Mouse (Mus musculus) E14TG2a.4 (cell line): ENCODE data around the gene Uqcrc1.
A peak's percentile ranks its signal among the peaks of the same experiment; 100 is the strongest.

Experiments used
- H3K27me3 ChIP-seq: 2 replicates; pipeline ENCODE4 v1.6.1; 2014; ENCODE audit warnings: low read length, control low read depth; ENCODE audit not compliant: insufficient read depth
- H3K36me3 ChIP-seq: 2 replicates; pipeline ENCODE4 v1.6.1; 2014; ENCODE audit warnings: low read length, control low read depth; ENCODE audit not compliant: insufficient read depth
- H3K4me1 ChIP-seq: replicated peaks from 2 replicates; pipeline ENCODE4 v1.6.1; 2014; ENCODE audit warnings: low read depth, low read length, control low read depth
- H3K4me3 ChIP-seq: replicated peaks from 2 replicates; pipeline ENCODE4 v1.5.1; 2014; ENCODE audit warnings: mild to moderate bottlenecking, low read length
- H3K9me3 ChIP-seq: 2 replicates; pipeline ENCODE4 v1.6.1; 2014; ENCODE audit warnings: low read length, control low read depth
- CTCF ChIP-seq: conservative IDR thresholded peaks from 2 replicates; pipeline ENCODE4 v1.5.1; 2014; ENCODE audit warnings: low read length
- NANOG ChIP-seq: IDR thresholded peaks from 2 replicates; pipeline ENCODE4 v1.6.1; 2014; ENCODE audit warnings: borderline replicate concordance, low read length, mixed read lengths
- POU5F1 ChIP-seq: IDR thresholded peaks from 2 replicates; pipeline ENCODE4 v1.6.1; 2014; ENCODE audit warnings: low read length, borderline replicate concordance

The Uqcrc1 gene

GRCm38 (mm10) chr9:108964338-108964737, 27.9 kb downstream of the Uqcrc1 start:
- Histone ChIP-seq H3K4me1 (peaks cover 15% of the 10 kb centered on the region), H3K36me3 (no peaks in the 10 kb centered on the region), H3K27me3 (peaks cover 9% of the 10 kb centered on the region), H3K9me3 (no peaks in the 10 kb centered on the region), H3K4me3 (no peak overlapping the region)
- TF ChIP-seq CTCF (no peak), POU5F1 (no peak), NANOG (no peak)

DNA sequence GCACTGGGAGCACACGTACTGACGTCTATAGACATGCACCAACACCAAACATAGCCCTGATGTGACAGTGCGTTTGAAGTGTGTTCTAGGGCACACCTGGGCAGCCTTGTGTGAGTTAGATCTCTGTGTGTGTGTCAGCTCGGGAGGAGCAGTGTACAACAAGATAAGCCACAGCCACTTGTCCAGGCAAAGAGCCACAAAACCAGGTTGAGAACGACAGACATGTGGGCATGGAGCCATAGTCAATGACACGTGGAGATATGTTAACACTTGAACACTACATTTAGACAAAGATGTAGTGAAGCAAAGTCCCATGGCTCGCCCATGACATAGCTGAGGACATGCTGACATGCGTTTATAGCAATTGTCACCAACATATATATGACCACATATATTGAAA, 34.2 kb downstream of the Uqcrc1 start:
- Histone ChIP-seq H3K4me1 (no peaks in the 10 kb centered on the region), H3K9me3 (no peaks in the 10 kb centered on the region), H3K27me3 (peaks cover 4% of the 10 kb centered on the region; the same call in 1 of the 2 replicates), H3K36me3 (no peaks in the 10 kb centered on the region), H3K4me3 (no peak overlapping the region)
- TF ChIP-seq POU5F1 (no peak), CTCF (no peak)

DNA sequence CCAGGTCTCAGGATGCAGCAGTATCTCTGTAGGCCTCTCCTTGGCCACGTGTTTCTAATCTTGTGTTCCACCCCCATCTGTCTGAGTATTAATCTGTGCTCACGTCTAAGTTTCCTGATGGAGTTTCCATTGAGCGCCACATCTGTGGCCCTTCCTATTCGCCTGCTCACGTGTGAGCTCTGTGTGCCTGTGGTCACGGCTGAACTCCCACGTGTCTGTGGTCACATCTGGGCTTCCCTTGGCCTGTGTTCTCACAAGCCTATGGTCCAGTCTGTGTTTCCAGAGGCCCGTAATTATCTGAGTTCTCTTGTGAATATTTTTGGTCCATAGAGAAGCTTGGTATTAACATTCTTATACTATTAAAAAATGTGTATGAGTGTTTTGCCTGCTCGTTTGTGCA, 40.0 kb downstream of the Uqcrc1 start:
- H3K36me3 ChIP-seq, result no peaks in the 10 kb centered on the region
- peaks cover 8% of the 10 kb centered on the region for H3K4me1 ChIP-seq
- TF ChIP-seq CTCF (no peak), NANOG (no peak), POU5F1 (no peak)
- H3K27me3 ChIP-seq, result no peaks in the 10 kb centered on the region
- H3K4me3 ChIP-seq, result no peak overlapping the region
- H3K9me3 ChIP-seq, result no peaks in the 10 kb centered on the region

- Histone ChIP-seq H3K9me3 (no peaks in the 10 kb centered on the region), H3K4me3 (no peak overlapping the region), H3K4me1 (peaks cover 8% of the 10 kb centered on the region), H3K27me3 (no peaks in the 10 kb centered on the region; the same call in 1 of the 2 replicates), H3K36me3 (no peaks in the 10 kb centered on the region)
- TF ChIP-seq NANOG (no peak), POU5F1 (no peak), CTCF (no peak)
Observed at GRCm38 (mm10) chr9:108977966-108978365, 41.5 kb downstream of the Uqcrc1 start.

DNA sequence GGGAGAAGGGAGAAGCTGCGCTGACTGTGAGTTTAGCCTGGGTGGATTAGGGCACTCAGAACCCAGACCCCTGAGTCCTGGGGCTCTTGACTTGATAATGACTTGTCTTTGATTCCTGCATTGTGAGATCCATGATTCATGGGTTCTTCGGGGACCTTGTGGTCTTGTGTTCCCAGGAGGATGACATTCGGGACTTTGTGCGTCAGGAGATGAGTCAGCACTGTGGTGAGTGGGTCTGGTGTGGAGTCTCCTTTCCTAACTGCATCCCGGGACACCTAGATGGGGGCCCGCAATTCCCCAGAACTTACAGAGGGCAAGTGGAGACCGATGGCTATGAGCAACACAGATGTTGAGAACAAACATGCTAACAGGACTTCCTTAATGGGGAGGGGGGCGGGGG, 46.1 kb downstream of the Uqcrc1 start:
- H3K27me3 ChIP-seq, result peaks cover 17% of the 10 kb centered on the region
- no peaks in the 10 kb centered on the region for H3K36me3 ChIP-seq
- no peak for TF ChIP-seq CTCF
- TF ChIP-seq NANOG, result no peak
- no peak for TF ChIP-seq POU5F1
- no peaks in the 10 kb centered on the region for H3K9me3 ChIP-seq
- peaks cover 10% of the 10 kb centered on the region for H3K4me1 ChIP-seq
- no peak overlapping the region for H3K4me3 ChIP-seq

GRCm38 (mm10) chr9:108983209-108983608, 46.8 kb downstream of the Uqcrc1 start:
- Histone ChIP-seq H3K4me1 (peaks cover 15% of the 10 kb centered on the region), H3K4me3 (no peak overlapping the region), H3K9me3 (no peaks in the 10 kb centered on the region), H3K36me3 (no peaks in the 10 kb centered on the region), H3K27me3 (peaks cover 17% of the 10 kb centered on the region)
- no peak for TF ChIP-seq POU5F1
- TF ChIP-seq CTCF, result no peak

- Histone ChIP-seq H3K27me3 (peaks cover 17% of the 10 kb centered on the region), H3K36me3 (no peaks in the 10 kb centered on the region), H3K9me3 (no peaks in the 10 kb centered on the region), H3K4me3 (no peak within 1 kb of the TSS), H3K4me1 (peaks cover 34% of the 10 kb centered on the region)
- TF ChIP-seq POU5F1 (no peak), CTCF (no peak), NANOG (no peak)
Observed at GRCm38 (mm10) chr9:108985710-108986109, 49.3 kb downstream of the Uqcrc1 start, which contains the start of gene Ucn2. Gene Ucn2 (plus strand): TSS chr9:108986010.

- no peaks in the 10 kb centered on the region for H3K9me3 ChIP-seq
- H3K36me3 ChIP-seq, result no peaks in the 10 kb centered on the region
- TF ChIP-seq CTCF, result no peak
- TF ChIP-seq NANOG, result no peak
- TF ChIP-seq POU5F1, result no peak
- peaks cover 17% of the 10 kb centered on the region for H3K27me3 ChIP-seq
- peak overlapping the region; percentile 13; the same call in 1 of the 2 replicates for H3K4me3 ChIP-seq
- peaks cover 51% of the 10 kb centered on the region for H3K4me1 ChIP-seq
Observed at GRCm38 (mm10) chr9:108987704-108988350, 51.4 kb downstream of the Uqcrc1 start.

DNA sequence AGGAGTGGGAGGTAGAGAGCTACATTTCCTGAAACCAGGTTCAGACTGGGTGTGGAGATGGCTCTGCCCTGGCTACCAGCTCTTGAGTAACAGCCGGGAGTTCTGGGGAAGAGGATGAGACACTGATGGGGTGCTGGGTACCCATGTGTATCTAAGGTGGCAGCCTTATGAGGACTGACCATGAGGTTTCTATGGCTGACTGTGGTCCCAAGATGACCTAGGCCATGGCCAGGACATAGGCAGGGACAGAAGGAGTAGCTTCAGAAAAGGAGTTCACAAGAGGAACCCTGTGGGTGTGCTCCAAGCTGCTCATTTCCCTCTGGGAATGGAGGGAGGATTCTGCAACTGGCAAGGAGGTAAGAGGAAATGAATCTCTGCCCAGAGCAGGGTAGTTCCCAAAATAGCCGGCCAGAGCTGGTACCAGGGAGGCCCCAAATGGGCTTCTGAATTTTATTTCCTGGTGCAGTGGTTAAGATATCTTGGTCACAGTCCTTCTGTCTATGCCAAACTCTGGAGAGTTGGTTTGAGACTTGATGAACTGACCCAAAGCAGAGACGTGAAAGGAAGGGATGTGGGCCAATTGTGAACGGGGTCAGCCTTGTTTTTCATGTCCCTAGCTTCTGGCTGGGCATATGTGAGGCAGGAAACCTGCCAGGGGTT, 53.5 kb downstream of the Uqcrc1 start:
- Histone ChIP-seq H3K36me3 (no peaks in the 10 kb centered on the region), H3K27me3 (peaks cover 8% of the 10 kb centered on the region), H3K9me3 (no peaks in the 10 kb centered on the region), H3K4me3 (no peak overlapping the region), H3K4me1 (peaks cover 51% of the 10 kb centered on the region)
- TF ChIP-seq POU5F1 (no peak), NANOG (no peak), CTCF (no peak)
